ENCODE assay signal across 35 mouse cellular contexts in genomic region chr8:95112594-95112993, GRCm38 (mm10). TPM values are rescaled to one million over a fixed set of nuclear protein-coding genes. Genes with fewer than 3 reads are reported as not detected.
"Had no signal": no experiment of that assay in that cellular context is flagged by ENCODE, and none has a peak within 500 bp of the region (broad histone marks: within the 10 kb centered on the region; RNA-seq: fewer than 3 reads in every experiment).

No protein-coding gene starts in this region.

- H3K27ac ChIP-seq: heart, adult 2 months; heart, embryonic 13.5 days; heart, embryonic 15.5 days; hindbrain, embryonic 10.5 days; hindbrain, embryonic 12.5 days; hindbrain, embryonic 13.5 days; hindbrain, embryonic 14.5 days; hindbrain, embryonic 15.5 days; hindbrain, postnatal 0 days; intestine, embryonic 15.5 days; kidney, embryonic 15.5 days; kidney, postnatal 0 days; layer of hippocampus, adult 2 months; left cerebral cortex, adult 2 months had no signal

- DNase-seq: heart, adult 18-20 months; heart, adult 2 months; heart, postnatal 10 days; heart, postnatal 14 days; heart, postnatal 36 days; heart, postnatal 4 days; kidney, adult 11 months; kidney, adult 18-20 months; kidney, postnatal 10 days; kidney, postnatal 14 days; kidney, postnatal 4 days; layer of hippocampus, adult 9-11 months; layer of hippocampus, postnatal 36 days had no signal

- H3K36me3 ChIP-seq: hindbrain, embryonic 10.5 days; intestine, embryonic 15.5 days had no signal

- H3K9ac ChIP-seq: heart, embryonic 12.5 days; heart, embryonic 13.5 days; heart, embryonic 15.5 days; hindbrain, embryonic 12.5 days; hindbrain, embryonic 13.5 days; hindbrain, embryonic 14.5 days; hindbrain, embryonic 15.5 days; intestine, embryonic 15.5 days; kidney, embryonic 15.5 days had no signal

- H3K4me2 ChIP-seq: heart, embryonic 11.5 days; heart, embryonic 12.5 days; heart, embryonic 13.5 days; heart, embryonic 15.5 days; hindbrain, embryonic 12.5 days; hindbrain, embryonic 13.5 days; hindbrain, embryonic 14.5 days; hindbrain, embryonic 15.5 days; intestine, embryonic 15.5 days; kidney, embryonic 15.5 days had no signal

- H3K4me1 ChIP-seq: heart, embryonic 12.5 days; heart, embryonic 13.5 days; heart, embryonic 15.5 days; hindbrain, embryonic 12.5 days; hindbrain, embryonic 15.5 days; intestine, embryonic 15.5 days; kidney, embryonic 15.5 days had no signal

- H3K27me3 ChIP-seq: heart, embryonic 13.5 days; hindbrain, embryonic 12.5 days; hindbrain, embryonic 13.5 days; hindbrain, embryonic 15.5 days; intestine, embryonic 15.5 days; kidney, embryonic 15.5 days had no signal

- ATAC-seq: hindbrain, postnatal 0 days; inflammation-experienced regulatory T-cells, adult 6 months; intestine, embryonic 15.5 days had no signal

- H3K9me3 ChIP-seq: heart, embryonic 10.5 days; heart, embryonic 12.5 days; heart, embryonic 13.5 days; heart, embryonic 15.5 days; hindbrain, embryonic 10.5 days; hindbrain, embryonic 12.5 days; hindbrain, embryonic 13.5 days; hindbrain, embryonic 15.5 days; intestine, embryonic 15.5 days; kidney, embryonic 15.5 days had no signal

- H3K4me3 ChIP-seq: heart, adult 2 months; heart, embryonic 10.5 days; heart, embryonic 12.5 days; heart, embryonic 13.5 days; heart, embryonic 15.5 days; hindbrain, embryonic 10.5 days; hindbrain, embryonic 12.5 days; hindbrain, embryonic 13.5 days; hindbrain, embryonic 15.5 days; intestine, embryonic 15.5 days; kidney, embryonic 15.5 days; layer of hippocampus, adult 2 months; left cerebral cortex, adult 2 months had no signal

RNA-seq across cellular contexts. Expression of gene Drc7, which starts 57.7 kb away (rescaled TPM):
- polyA plus RNA-seq: heart, embryonic 10.5 days; heart, embryonic 11.5 days; heart, embryonic 12.5 days; heart, embryonic 13.5 days; heart, embryonic 14.5 days; heart, postnatal 0 days; inflammation-experienced regulatory T-cells, adult 6 months; intestine, embryonic 14.5 days; intestine, embryonic 15.5 days; kidney, embryonic 14.5 days; kidney, embryonic 15.5 days; kidney, postnatal 0 days; large intestine, adult 2 months had no signal
